ENCODE assay signal across 8 mouse cellular contexts in genomic region chr7:80556166-80556565, GRCm38 (mm10). TPM values are rescaled to one million over a fixed set of nuclear protein-coding genes. Genes with fewer than 3 reads are reported as not detected.
DNase-seq lines count a peak whose midpoint lies in the region; ATAC-seq and TF ChIP-seq lines count a peak whose summit lies in the region.
"Had no signal": no experiment of that assay in that cellular context is flagged by ENCODE, and none has a peak within 500 bp of the region (broad histone marks: within the 10 kb centered on the region; RNA-seq: fewer than 3 reads in every experiment).

No protein-coding gene starts in this region.

- no peak overlapping the region for H3K9ac ChIP-seq in heart, embryonic 12.5 days

- peaks cover 38% of the 10 kb centered on the region for H3K4me1 ChIP-seq in heart, embryonic 12.5 days (replicated peaks)
- peaks cover 26% of the 10 kb centered on the region for H3K4me1 ChIP-seq in thymus, adult 2 months (replicated peaks; ENCODE audit: control insufficient read depth, insufficient read depth, low read length)

- ATAC-seq in heart, embryonic 12.5 days (ENCODE audit: insufficient number of reproducible peaks, low FRiP score) = no peak

- 46% methylated on average over 3 of the region's 3 CpGs for WGBS in heart, embryonic 12.5 days
- WGBS in thymus, adult 2 months = 74% methylated on average over 3 of the region's 3 CpGs

- intact Hi-C loops in left cerebral cortex, postnatal 4 days (cut with DNase I) = no loop called here

- H3K4me2 ChIP-seq in heart, embryonic 12.5 days = no peak overlapping the region

- no peaks in the 10 kb centered on the region for H3K9me3 ChIP-seq in heart, embryonic 12.5 days (replicated peaks)

- peak; percentile 15 for DNase-seq in left cerebral cortex, postnatal 4 days
- no peak for DNase-seq in left cerebral cortex, adult 11 months (ENCODE audit: low spot score)
- peak; percentile 39 for DNase-seq in adrenal gland, postnatal 10 days
- peak; percentile 28 for DNase-seq in naive thymus-derived CD4-positive, alpha-beta T cell, adult 2 months (ENCODE audit: low read depth)
- no peak for DNase-seq in c-Kit-positive CD71-positive TER-119-positive erythroid progenitor cells, embryonic 14.5 days (ENCODE audit: low spot score)
- DNase-seq in thymus, adult 2 months = no peak
- DNase-seq: thymus, postnatal 25 days had no signal

- no peak overlapping the region for H3K4me3 ChIP-seq in heart, embryonic 12.5 days
- no peak overlapping the region for H3K4me3 ChIP-seq in thymus, adult 2 months (ENCODE audit: control insufficient read depth, insufficient read depth, low read length)

- H3K36me3 ChIP-seq in heart, embryonic 12.5 days = no peaks in the 10 kb centered on the region
- H3K36me3 ChIP-seq in thymus, adult 2 months (ENCODE audit: control insufficient read depth, insufficient read depth, low read length) = no peaks in the 10 kb centered on the region

- TF ChIP-seq CTCF in thymus, adult 2 months (IDR thresholded peaks at IDR 0.05; ENCODE audit: borderline replicate concordance, control insufficient read depth, extremely low read depth, insufficient read depth, low read length, poor library complexity) = no peak

- H3K27ac ChIP-seq in heart, embryonic 12.5 days (ENCODE audit: poor library complexity, severe bottlenecking) = peak overlapping the region; percentile 13; the same call in 1 of the 2 replicates
- no peak overlapping the region for H3K27ac ChIP-seq in thymus, adult 2 months (ENCODE audit: control insufficient read depth, insufficient read depth, low read length)

- H3K27me3 ChIP-seq in heart, embryonic 12.5 days (replicated peaks) = no peaks in the 10 kb centered on the region
- no peaks in the 10 kb centered on the region for H3K27me3 ChIP-seq in thymus, adult 2 months (ENCODE audit: control insufficient read depth, insufficient read depth, low read length)

- no peak for TF ChIP-seq POLR2A in thymus, adult 2 months (IDR thresholded peaks at IDR 0.05; ENCODE audit: control insufficient read depth, extremely low read depth, insufficient read depth, low read length, poor library complexity)

RNA-seq across cellular contexts. Expression of gene Blm, which starts 21.2 kb away (rescaled TPM):
- 10 to 100 TPM; 10.6 to 11.9 TPM for total RNA-seq in left cerebral cortex, postnatal 4 days (2021)
- 10 to 100 TPM in 1 of 2 experiments, 1 to 10 TPM in 1; 5.4 to 10.7 TPM for total RNA-seq in adrenal gland, postnatal 10 days (2021)
- polyA plus RNA-seq in heart, embryonic 12.5 days (2016; fragmentation: Nextera tagmentation; extraction: Ambion mirVana) = 26.7 and 29.7 TPM in 2 replicates
- polyA plus RNA-seq in thymus, adult 2 months (2012; rRNA removed) = 6.3 and 6.4 TPM in 2 replicates

Comparison
In these comparisons a context has a peak if more than half of its experiments do, and no peak if none do; other contexts are left out.
1. DNase-seq: peak in left cerebral cortex, postnatal 4 days (single experiment), adrenal gland, postnatal 10 days (single experiment) and naive thymus-derived CD4-positive, alpha-beta T cell, adult 2 months (single experiment); none in left cerebral cortex, adult 11 months (single experiment), c-Kit-positive CD71-positive TER-119-positive erythroid progenitor cells, embryonic 14.5 days (single experiment) and thymus, adult 2 months (single experiment).